Mouse (Mus musculus): ENCODE data around the gene Ppp2ca.

DNA sequence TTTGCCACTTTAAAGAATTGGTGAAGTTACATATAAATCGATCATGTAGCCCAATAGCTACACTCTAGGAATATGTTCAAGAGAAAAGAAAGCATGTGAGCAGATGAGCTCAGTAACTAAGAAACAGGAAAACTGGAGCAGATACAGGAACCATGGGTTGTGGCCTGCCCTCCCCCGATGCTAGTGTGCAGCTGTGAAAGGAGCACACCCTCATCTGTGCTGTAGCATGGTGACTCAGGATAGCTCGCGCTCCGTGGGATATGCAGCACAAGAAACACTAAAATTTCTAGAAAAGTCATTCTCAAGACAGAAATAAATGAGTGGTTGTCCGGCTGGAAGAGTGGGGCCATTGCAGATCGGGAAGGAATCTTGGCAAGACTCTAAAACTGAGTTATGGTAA lies 18.7 kb downstream of the Ppp2ca start:
- TF ChIP-seq CTCF (IDR thresholded peaks at IDR 0.05; ENCODE audit: extremely low read depth, insufficient read depth, insufficient read length, insufficient replicate concordance) = no peak
- TF ChIP-seq POLR2A (IDR thresholded peaks at IDR 0.05; ENCODE audit: low read depth, low read length) = no peak
